Mouse (Mus musculus): ENCODE data around the gene Pdpn. TPM values are rescaled to one million over a fixed set of nuclear protein-coding genes. Genes with fewer than 3 reads are reported as not detected.

The Pdpn gene
- polyA plus RNA-seq, 2 experiments = 0.47 to 1.0 TPM

GRCm38 (mm10) chr4:143238241-143239031 is 60.9 kb downstream of the Pdpn start:
- H3K27ac ChIP-seq = no peak overlapping the region
- H3K9me3 ChIP-seq (ENCODE audit: control insufficient read depth, low read length) = no peaks in the 10 kb centered on the region
- H3K4me3 ChIP-seq (ENCODE audit: insufficient read depth in 1 of 2, low read depth in 2 of 2, low read length in 2 of 2) = peak overlapping the region in 1 of 2 experiments; percentile 16; a peak in 1 of 4 replicates
- ATAC-seq (ENCODE audit: insufficient read depth) = no peak
- WGBS (ENCODE audit: insufficient replicate concordance) = 18% methylated on average over 23 of the region's 23 CpGs
- no peaks in the 10 kb centered on the region for H3K27me3 ChIP-seq (ENCODE audit: control insufficient read depth, insufficient read depth, low read length)
- H3K4me1 ChIP-seq (replicated peaks; ENCODE audit: control insufficient read depth in 2 of 2, insufficient read depth in 2 of 2, low read length in 1 of 2) = 0 out of 4 replicates have a peak, but pooled peaks cover 0 to 2% of the 10 kb centered on the region in 2 experiments
- TF ChIP-seq EP300 (IDR thresholded peaks at IDR 0.05; ENCODE audit: low read depth) (no peak), CTCF (IDR thresholded peaks at IDR 0.05; ENCODE audit: low read depth) (peak; percentile 64)
- peak overlapping the region; percentile 9; the same call in 1 of the 2 replicates for H3K9ac ChIP-seq (replicated peaks)
- no peaks in the 10 kb centered on the region for H3K36me3 ChIP-seq (replicated peaks; ENCODE audit: control insufficient read depth, insufficient read depth, low read depth)
- DNase-seq (ENCODE audit: low read depth in 3 of 3, low spot score in 3 of 3) = no peak
- H3K4me2 ChIP-seq (ENCODE audit: low read depth) = peak overlapping the region; percentile 53

DNA sequence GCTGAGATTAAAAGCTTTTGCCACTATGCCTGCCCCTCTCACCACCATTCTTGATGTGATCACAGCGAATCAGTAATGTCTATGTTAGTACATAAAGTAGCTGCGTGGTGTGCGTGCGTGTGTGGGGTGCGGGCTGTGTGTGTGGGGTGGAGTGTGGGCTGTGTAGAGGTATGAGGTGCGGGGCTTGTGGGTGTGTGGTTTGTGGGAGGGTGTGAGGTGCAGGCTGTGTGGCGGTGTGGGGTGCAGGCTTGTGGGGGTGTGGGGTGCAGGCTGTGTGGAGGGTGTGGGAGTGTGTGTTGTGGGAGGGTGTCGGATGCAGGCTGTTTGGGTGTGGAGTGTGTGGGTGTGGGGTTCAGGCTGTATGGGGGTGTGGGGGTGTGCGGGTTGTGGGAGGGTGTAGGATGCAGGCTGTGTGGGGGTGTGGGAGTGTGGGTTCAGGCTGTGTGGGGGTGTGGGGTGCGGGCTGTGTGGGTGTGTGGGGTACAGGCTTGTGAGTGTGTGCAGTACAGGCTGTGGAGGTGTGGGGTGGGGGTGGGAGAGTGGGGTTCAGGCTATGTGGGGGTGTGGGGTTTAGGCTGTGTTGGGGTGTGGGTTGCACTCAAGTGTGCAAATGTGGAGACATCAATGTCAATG is 67.5 kb downstream of the Pdpn start:
- no peaks in the 10 kb centered on the region for H3K27me3 ChIP-seq (ENCODE audit: control insufficient read depth, insufficient read depth, low read length)
- TF ChIP-seq EP300 (IDR thresholded peaks at IDR 0.05; ENCODE audit: low read depth) (no peak), CTCF (IDR thresholded peaks at IDR 0.05; ENCODE audit: low read depth) (no peak)
- no peaks in the 10 kb centered on the region for H3K9me3 ChIP-seq (ENCODE audit: control insufficient read depth, low read length)
- DNase-seq (ENCODE audit: low read depth in 3 of 3, low spot score in 3 of 3) (no peak), ATAC-seq (ENCODE audit: insufficient read depth) (no peak)
- no peaks in the 10 kb centered on the region for H3K4me1 ChIP-seq (replicated peaks; ENCODE audit: control insufficient read depth in 2 of 2, insufficient read depth in 2 of 2, low read length in 1 of 2)
- no peak overlapping the region for H3K4me2 ChIP-seq (ENCODE audit: low read depth)
- no peak overlapping the region for H3K9ac ChIP-seq (replicated peaks)
- H3K36me3 ChIP-seq (replicated peaks; ENCODE audit: control insufficient read depth, insufficient read depth, low read depth) = no peaks in the 10 kb centered on the region
- no peak overlapping the region for H3K27ac ChIP-seq
- no peak overlapping the region for H3K4me3 ChIP-seq (ENCODE audit: insufficient read depth in 1 of 2, low read depth in 2 of 2, low read length in 2 of 2)
- 68% methylated on average over 10 of the region's 10 CpGs for WGBS (ENCODE audit: insufficient replicate concordance)

DNA sequence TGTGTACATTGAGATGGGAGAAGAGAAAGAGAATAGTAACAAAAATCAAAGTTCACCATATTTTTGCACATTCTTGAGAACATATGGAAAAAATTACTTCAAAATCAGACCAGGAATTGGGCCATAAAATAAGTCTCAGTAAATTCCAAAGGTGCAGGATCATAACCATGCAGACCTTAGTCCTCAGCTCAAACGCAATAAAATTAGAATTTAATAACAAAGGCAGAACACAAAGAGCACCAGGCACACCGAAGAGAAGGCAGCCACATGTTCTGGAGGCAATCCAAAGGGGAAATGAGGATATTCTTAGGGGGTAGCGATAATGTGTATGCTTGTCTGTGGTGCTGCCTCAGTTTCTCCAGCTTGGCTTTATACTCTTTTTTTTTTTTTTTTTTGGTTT is 68.3 kb downstream of the Pdpn start:
- Histone ChIP-seq H3K4me1 (replicated peaks; ENCODE audit: control insufficient read depth in 2 of 2, insufficient read depth in 2 of 2, low read length in 1 of 2) (no peaks in the 10 kb centered on the region), H3K4me3 (ENCODE audit: insufficient read depth in 1 of 2, low read depth in 2 of 2, low read length in 2 of 2) (no peak overlapping the region), H3K4me2 (ENCODE audit: low read depth) (no peak overlapping the region), H3K27me3 (ENCODE audit: control insufficient read depth, insufficient read depth, low read length) (no peaks in the 10 kb centered on the region), H3K27ac (no peak overlapping the region), H3K9me3 (ENCODE audit: control insufficient read depth, low read length) (no peaks in the 10 kb centered on the region), H3K9ac (replicated peaks) (no peak overlapping the region), H3K36me3 (replicated peaks; ENCODE audit: control insufficient read depth, insufficient read depth, low read depth) (no peaks in the 10 kb centered on the region)
- DNase-seq (ENCODE audit: low read depth in 3 of 3, low spot score in 3 of 3) = no peak
- 59% methylated on average over 3 of the region's 3 CpGs for WGBS (ENCODE audit: insufficient replicate concordance)
- TF ChIP-seq CTCF (IDR thresholded peaks at IDR 0.05; ENCODE audit: low read depth) (no peak), EP300 (IDR thresholded peaks at IDR 0.05; ENCODE audit: low read depth) (no peak)
- ATAC-seq (ENCODE audit: insufficient read depth) = no peak

DNA sequence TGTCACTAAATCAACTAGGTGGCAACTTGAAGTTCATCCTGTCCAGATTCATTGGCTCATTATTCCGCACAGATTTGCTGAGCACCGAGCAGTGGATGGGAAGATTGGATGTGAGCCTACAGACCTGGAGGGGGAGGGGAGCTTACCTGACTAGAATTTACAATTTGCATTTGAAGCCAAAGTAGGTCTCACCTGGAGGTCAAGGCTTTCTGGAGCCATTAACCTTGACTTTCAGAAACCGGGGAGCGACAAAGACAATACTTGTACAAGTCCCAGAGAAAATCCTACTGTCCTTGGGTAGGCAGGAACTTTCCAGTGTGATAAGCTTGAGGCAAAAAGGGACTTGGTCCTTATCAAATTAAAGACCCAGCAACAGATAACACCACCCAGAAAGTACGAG is 71.4 kb downstream of the Pdpn start:
- no peaks in the 10 kb centered on the region for H3K36me3 ChIP-seq (replicated peaks; ENCODE audit: control insufficient read depth, insufficient read depth, low read depth)
- H3K27ac ChIP-seq = no peak overlapping the region
- H3K9ac ChIP-seq (replicated peaks) = no peak overlapping the region
- no peaks in the 10 kb centered on the region for H3K4me1 ChIP-seq (replicated peaks; ENCODE audit: control insufficient read depth in 2 of 2, insufficient read depth in 2 of 2, low read length in 1 of 2)
- DNase-seq (ENCODE audit: low read depth in 3 of 3, low spot score in 3 of 3) (no peak), ATAC-seq (ENCODE audit: insufficient read depth) (no peak)
- no peak overlapping the region for H3K4me3 ChIP-seq (ENCODE audit: insufficient read depth in 1 of 2, low read depth in 2 of 2, low read length in 2 of 2)
- no peaks in the 10 kb centered on the region for H3K9me3 ChIP-seq (ENCODE audit: control insufficient read depth, low read length)
- WGBS (ENCODE audit: insufficient replicate concordance) = 47% methylated on average over 5 of the region's 5 CpGs
- H3K27me3 ChIP-seq (ENCODE audit: control insufficient read depth, insufficient read depth, low read length) = no peaks in the 10 kb centered on the region
- H3K4me2 ChIP-seq (ENCODE audit: low read depth) = no peak overlapping the region
- TF ChIP-seq CTCF (IDR thresholded peaks at IDR 0.05; ENCODE audit: low read depth) (no peak), EP300 (IDR thresholded peaks at IDR 0.05; ENCODE audit: low read depth) (no peak)

GRCm38 (mm10) chr4:143225886-143226285 is 73.5 kb downstream of the Pdpn start:
- DNase-seq (ENCODE audit: low read depth in 3 of 3, low spot score in 3 of 3) (no peak), ATAC-seq (ENCODE audit: insufficient read depth) (no peak)
- WGBS (ENCODE audit: insufficient replicate concordance) = 56% methylated on average over 9 of the region's 9 CpGs
- Histone ChIP-seq H3K9me3 (ENCODE audit: control insufficient read depth, low read length) (no peaks in the 10 kb centered on the region), H3K4me3 (ENCODE audit: insufficient read depth in 1 of 2, low read depth in 2 of 2, low read length in 2 of 2) (no peak overlapping the region), H3K27ac (no peak overlapping the region), H3K27me3 (ENCODE audit: control insufficient read depth, insufficient read depth, low read length) (no peaks in the 10 kb centered on the region), H3K4me1 (replicated peaks; ENCODE audit: control insufficient read depth in 2 of 2, insufficient read depth in 2 of 2, low read length in 1 of 2) (no peaks in the 10 kb centered on the region), H3K36me3 (replicated peaks; ENCODE audit: control insufficient read depth, insufficient read depth, low read depth) (no peaks in the 10 kb centered on the region), H3K4me2 (ENCODE audit: low read depth) (no peak overlapping the region), H3K9ac (replicated peaks) (no peak overlapping the region)
- TF ChIP-seq CTCF (IDR thresholded peaks at IDR 0.05; ENCODE audit: low read depth) (no peak), EP300 (IDR thresholded peaks at IDR 0.05; ENCODE audit: low read depth) (no peak)
